Mouse (Mus musculus) monocyte, adult 5-6 weeks (primary cell): ENCODE data around the gene Ccdc85b. TPM values are rescaled to one million over a fixed set of nuclear protein-coding genes. Genes with fewer than 3 reads are reported as not detected.

Experiments
- ATAC-seq: fragments of 153-309, 156-312 bp; replicated peaks from 2 replicates; pipeline ENCODE4 v1.8.0; 2017; ENCODE audit warnings: mild to moderate bottlenecking; ENCODE audit not compliant: low TSS enrichment, insufficient number of reproducible peaks, severe bottlenecking, poor library complexity, low FRiP score
- total RNA-seq: library from RNA; stranded (forward); fragments of 200-1000, 200-491, 200-594 nt; gene quantifications from 3 replicates; pipeline ENCODE4 v1.2.3, GENCODE M21; 2017

The Ccdc85b gene
- total RNA-seq, 1 experiment from 2014 or later, result 3.8 TPM

DNA sequence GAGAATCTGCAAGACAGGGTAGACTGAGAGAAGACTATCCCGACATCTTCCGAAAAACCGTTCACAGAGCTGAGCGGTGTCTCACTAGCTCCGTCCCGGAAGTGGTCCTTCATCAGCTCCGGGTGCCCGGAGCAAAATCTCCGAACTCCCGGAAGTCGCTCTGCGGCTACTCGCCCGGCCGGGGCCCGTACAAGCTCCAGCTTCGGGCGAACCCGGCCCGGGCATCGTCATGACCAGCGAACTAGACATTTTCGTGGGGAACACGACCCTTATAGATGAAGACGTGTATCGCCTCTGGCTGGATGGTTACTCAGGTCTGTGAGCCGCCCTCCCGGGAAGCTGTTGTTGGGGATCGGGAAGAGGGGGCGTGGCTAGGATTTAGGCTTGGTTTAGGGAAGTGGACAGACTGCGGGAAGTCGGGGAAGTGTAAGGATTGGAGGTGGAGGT, 2.8 kb upstream of the Ccdc85b start, which contains the start of gene Fibp:
Gene Fibp (plus strand): TSS at position 151 of the 447 bp plus-strand sequence.
- peak; percentile 72 for ATAC-seq

GRCm38 (mm10) chr19:5459896-5460295, 2.2 kb upstream of the Ccdc85b start:
- ATAC-seq, result no peak

DNA sequence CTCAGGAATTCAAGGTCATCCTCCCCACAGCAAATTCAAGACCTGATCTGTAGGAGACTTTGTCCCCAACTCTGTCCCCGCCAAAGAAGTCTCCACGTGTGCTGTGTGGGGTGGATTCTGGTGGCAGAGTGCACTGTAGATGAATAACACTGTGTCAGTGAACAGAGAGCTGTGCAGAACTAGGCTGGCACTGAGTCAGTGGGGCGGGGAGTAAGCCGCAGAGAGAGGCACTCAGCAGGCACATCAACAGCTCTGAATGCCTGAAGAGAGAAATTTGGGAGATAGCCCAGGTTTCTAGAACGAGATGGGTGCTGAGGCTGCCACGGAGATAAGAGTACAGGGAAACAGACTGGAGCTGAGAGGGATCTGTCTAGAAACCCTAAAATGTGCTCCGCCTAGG, 1.3 kb upstream of the Ccdc85b start:
- ATAC-seq, result no peak

GRCm38 (mm10) chr19:5456922-5457745, 560 bp downstream of the Ccdc85b start:
- ATAC-seq, result peak; percentile 71

DNA sequence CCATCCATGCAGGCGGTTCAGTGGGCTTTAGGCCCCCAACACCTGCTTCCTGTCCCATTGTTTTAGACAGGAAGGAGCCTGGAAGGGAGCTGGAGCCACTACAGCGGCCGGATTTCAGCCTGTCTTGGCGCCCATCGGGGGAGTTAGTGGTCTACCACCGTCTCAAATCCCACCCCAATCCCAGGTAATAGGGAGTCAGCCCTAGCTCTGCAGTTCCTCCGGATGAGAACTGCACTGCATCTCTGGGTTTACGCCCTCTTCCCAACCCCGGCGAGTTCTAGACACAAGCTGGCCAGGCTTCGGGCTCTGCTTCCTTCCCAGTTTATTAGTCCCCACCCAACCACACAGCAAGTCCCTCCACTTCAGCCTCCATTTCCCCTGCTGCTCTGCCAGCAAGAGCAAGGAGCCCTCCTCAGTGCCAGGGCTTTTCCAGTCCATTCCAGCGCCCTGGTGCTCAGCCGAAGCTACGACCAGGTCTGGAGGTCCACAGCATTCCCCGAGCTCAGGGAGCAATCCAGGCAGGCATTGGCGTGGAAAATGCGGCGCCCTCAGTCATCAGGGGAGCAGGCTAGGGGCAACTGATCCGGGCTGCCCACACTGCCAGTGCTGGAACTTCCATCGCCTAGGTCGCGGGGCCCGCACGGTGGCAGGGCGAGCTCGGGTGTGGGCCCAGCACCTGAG, 1.3 kb downstream of the Ccdc85b start:
- ATAC-seq, result no peak

- ATAC-seq, result no peak
Observed at GRCm38 (mm10) chr19:5455568-5455967, 2.1 kb downstream of the Ccdc85b start.

DNA sequence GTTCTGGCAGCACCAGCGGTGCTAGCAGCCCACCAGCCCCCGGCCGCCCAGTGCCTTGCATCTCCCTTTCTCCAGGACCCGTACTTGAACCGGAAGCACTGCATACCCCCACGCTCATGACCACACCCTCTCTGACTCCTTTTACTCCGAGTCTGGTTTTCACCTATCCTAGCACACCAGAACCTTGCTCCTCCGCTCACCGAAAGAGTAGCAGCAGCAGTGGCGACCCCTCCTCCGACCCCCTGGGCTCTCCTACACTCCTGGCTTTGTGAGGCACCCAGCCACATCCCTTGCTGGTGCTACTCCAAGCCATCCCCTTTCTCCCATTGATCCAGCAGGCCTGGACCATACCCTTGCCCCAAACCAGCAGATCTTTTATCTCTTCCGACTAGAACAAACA, 2.7 kb downstream of the Ccdc85b start:
- ATAC-seq, result no peak

- no peak for ATAC-seq
Observed at GRCm38 (mm10) chr19:5451766-5452165, 5.9 kb downstream of the Ccdc85b start.

DNA sequence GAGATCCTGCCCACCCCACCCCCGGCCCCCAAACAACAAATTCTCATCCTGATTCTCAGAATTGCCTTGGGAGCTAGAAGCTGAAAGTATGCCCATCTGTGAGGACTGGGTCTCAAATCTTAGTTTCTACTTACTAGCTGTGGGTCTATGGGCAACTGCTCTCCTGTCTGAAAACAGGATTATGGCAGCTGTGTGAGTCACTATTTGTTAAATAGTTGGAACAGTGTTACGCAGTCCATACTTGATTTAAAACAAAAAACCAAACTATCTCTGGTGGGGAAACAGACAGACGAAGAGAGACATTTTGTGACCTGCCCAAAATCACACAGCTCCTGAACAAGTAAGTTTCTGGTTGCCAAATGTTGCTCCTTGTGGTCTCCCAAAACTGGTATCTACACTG, 8.0 kb downstream of the Ccdc85b start:
- no peak for ATAC-seq

- peak; percentile 29; the same call in 1 of the 2 replicates for ATAC-seq
Observed at GRCm38 (mm10) chr19:5448354-5449150, 9.1 kb downstream of the Ccdc85b start.

DNA sequence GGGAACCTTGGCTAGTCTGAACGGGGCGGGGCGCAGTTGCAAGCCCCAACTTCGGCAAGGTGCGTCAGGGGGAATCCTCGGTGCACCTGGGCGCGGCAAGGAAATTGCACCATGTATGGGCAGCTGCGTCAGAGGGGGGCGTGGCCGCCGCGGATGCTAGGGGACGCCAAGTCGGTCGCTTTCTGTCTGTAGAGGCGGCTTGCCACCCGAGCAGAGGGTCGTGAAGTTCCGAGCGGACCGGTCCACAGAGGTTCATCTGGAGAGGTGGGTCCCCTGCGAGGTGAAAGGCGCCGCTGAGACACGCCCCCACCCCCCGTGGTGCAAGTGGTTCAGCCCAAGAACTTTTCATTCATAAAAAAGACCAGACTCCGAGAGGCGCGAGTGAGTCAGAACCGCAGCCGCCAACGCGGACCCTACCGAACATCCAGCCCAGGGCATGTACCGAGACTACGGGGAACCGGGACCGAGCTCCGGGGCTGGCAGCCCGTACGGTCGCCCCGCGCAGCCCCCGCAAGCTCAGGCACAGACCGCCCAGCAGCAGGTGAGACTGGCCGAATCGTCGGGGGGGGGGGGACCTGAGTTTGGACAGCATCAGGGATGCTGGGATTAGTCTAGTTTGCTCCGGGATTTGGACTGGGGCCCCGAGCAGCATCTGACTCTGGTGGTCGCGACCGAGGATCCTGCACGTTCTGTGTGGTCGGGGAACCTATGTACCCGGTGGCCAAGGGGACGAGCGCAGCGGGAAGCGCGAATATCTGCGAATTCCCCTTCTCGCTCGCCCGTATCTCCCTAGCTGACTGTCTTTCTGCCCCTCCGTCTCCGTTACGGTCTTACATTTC, 10.0 kb downstream of the Ccdc85b start, which contains the start of gene Fosl1:
Gene Fosl1 (plus strand): TSS at position 33 of the 839 bp plus-strand sequence.
- ATAC-seq, result peak; percentile 64

- no peak for ATAC-seq
Observed at GRCm38 (mm10) chr19:5445747-5446146, 11.9 kb downstream of the Ccdc85b start.

- no peak for ATAC-seq
Observed at GRCm38 (mm10) chr19:5444954-5445353, 12.7 kb downstream of the Ccdc85b start.

GRCm38 (mm10) chr19:5444371-5444908, 13.3 kb downstream of the Ccdc85b start:
- peak; percentile 36; the same call in 1 of the 2 replicates for ATAC-seq

DNA sequence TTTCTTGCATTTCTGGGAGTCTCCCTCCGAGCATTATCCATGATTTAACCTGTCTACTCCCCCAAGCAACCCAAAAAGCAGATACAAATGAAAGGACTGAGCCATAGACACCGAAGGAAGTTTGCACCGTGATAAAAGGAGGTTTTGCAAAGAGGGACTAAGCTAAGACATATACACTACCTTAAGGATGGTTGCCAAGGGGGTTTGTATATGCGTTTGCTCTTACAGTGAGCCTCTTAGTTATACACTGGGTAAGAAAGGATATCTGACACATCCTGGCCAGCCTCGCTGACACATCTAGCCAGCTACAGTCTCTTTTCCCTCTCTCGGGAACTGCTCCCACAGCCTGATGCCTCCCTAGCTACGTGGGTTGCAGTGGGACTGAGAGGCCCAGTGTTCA, 23.7 kb downstream of the Ccdc85b start:
- no peak for ATAC-seq

DNA sequence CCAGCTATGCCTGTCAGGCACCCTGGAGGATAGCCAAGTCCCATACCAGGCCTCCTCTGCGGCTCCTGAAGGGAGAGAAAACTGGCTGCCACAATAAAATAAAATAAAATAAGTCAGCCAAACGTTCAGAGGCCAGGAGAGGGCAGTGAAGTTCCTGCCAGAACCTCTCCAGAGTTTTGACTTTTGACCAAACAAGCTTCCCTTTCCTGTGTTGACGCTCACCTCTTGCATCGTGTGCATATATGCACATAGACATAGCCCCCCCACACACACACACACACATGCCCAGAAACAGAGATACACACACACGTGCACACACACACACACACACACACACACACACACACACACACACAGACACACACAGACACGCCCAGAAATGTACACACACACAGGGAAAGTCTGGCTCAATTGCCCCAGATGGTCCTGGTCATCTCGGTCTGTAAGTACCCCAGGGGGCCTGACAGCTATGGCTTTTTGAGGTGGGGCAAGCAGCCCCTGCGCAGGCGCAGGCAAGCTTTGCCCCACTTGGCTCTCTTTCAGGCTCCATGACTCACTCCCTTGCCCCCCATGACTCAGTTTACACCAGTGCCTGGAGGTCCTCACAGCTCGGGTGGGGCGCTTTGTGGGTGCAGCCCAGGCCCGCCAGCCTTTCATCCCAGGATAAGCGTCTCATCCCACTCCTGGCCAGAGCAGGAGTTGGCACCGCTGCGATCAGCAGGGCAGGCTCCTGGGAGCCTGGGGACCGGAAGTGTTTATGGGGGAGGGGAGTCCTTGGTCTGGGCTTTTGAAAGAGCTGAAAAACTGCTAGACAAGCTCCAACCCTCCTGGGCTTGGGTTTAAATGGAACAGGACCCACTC, 24.5 kb downstream of the Ccdc85b start:
- ATAC-seq, result peak; percentile 81

DNA sequence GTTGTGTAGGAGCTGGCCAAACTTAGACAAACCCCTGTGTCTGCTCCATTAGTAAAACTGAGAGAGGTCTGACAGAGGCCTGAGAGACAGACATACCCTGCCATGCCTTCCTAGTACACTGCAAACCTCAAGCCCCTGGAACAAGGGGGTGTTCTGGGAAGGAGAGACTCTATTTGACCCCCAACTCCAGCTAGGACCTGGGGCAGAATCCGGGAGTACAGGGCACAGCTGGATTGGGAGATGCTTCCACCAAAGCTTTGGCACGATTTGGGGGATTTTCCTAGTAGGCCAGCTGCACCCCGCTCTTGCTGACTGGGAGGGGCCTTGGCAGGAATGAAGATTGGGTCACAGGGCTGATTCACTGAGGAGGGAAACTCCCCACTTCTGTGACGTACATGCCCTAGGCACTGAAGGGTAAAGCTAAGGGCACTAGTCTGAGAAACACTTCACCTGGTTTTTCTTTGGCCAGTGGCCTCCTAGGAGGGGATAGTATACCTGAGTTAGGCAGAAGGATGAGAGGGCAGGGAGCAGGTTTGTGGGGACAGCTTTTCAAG, 25.7 kb downstream of the Ccdc85b start:
- ATAC-seq, result no peak
